Mouse (Mus musculus) forebrain, embryonic 10.5 days (tissue): Measurements from ENCODE around the gene Nlk. TPM values are rescaled to one million over a fixed set of nuclear protein-coding genes. Genes with fewer than 3 reads are reported as not detected.
"Not testable (repeated sequence)": the region's sequence is repeated elsewhere in the genome, so short reads cannot be mapped to it uniquely, and the experiment has no call there.

Source experiments
- DNase-seq: peaks from one replicate; pipeline ENCODE4 v3.0.0-alpha.2; 2017; ENCODE audit warnings: low spot score; ENCODE audit errors: extremely low spot score
- H3K27ac ChIP-seq: fragments of 300-500 bp; sonication (generic); 2 replicates; pipeline ENCODE4 v1.5.1; 2016; ENCODE audit warnings: mild to moderate bottlenecking
- H3K27me3 ChIP-seq: fragments of 300-500 bp; sonication (generic); 2 replicates; pipeline ENCODE4 v1.6.1; 2016; ENCODE audit warnings: mild to moderate bottlenecking; ENCODE audit not compliant: poor library complexity, severe bottlenecking
- H3K36me3 ChIP-seq: fragments of 300-500 bp; sonication (generic); replicated peaks from 2 replicates; pipeline ENCODE4 v1.6.1; 2016; ENCODE audit warnings: mild to moderate bottlenecking, moderate library complexity
- H3K4me1 ChIP-seq: fragments of 300-500 bp; sonication (generic); 2 replicates; pipeline ENCODE4 v1.6.1; 2016
- H3K4me3 ChIP-seq: fragments of 300-500 bp; sonication (generic); 2 replicates; pipeline ENCODE4 v1.5.1; 2016; ENCODE audit warnings: mild to moderate bottlenecking, moderate library complexity
- H3K9me3 ChIP-seq: fragments of 300-500 bp; sonication (generic); 2 replicates; pipeline ENCODE4 v1.6.1; 2016; ENCODE audit warnings: mild to moderate bottlenecking, moderate library complexity
- WGBS: fragments of 180-500 bp; shearing (Covaris S2); methylation state at CpG from one replicate; pipeline ENCODE4 v1.1.7; 2016; 5-methylcytosine and 5-hydroxymethylcytosine counted together
- polyA plus RNA-seq: library from polyadenylated mRNA; unstranded; fragments of >200 nt; fragmentation: Nextera tagmentation; extraction: Ambion mirVana; gene quantifications from 2 replicates; pipeline ENCODE4 v1.2.1, GENCODE M21; 2016

The Nlk gene
- polyA plus RNA-seq, 1 experiment from 2014 or later, result 14.1 TPM

DNA sequence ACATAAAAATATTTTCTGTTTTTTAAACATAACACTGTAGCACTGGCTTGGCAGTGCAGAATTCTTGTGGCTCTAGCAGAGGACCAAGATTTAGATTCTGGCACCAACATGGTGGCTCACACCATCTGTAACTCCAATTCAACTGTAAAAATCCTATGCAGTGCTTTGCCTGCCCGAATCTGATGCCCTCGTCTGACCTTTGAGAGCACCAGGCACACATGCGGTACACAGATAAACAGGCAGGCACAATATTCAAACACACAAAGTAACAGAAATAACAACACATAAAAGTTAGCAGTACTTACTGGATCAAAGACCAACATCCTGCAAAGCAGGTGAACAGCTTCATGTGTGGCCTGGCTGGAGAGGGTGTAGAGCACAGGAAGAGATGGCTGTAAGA is 122.6 kb downstream of the Nlk start:
- no peak for DNase-seq
- Histone ChIP-seq H3K4me1 (no peaks in the 10 kb centered on the region), H3K9me3 (no peaks in the 10 kb centered on the region), H3K4me3 (no peak overlapping the region), H3K36me3 (peaks cover 95% of the 10 kb centered on the region), H3K27ac (no peak overlapping the region), H3K27me3 (no peaks in the 10 kb centered on the region)
- WGBS, result 91% methylated on average over 3 of the region's 3 CpGs

DNA sequence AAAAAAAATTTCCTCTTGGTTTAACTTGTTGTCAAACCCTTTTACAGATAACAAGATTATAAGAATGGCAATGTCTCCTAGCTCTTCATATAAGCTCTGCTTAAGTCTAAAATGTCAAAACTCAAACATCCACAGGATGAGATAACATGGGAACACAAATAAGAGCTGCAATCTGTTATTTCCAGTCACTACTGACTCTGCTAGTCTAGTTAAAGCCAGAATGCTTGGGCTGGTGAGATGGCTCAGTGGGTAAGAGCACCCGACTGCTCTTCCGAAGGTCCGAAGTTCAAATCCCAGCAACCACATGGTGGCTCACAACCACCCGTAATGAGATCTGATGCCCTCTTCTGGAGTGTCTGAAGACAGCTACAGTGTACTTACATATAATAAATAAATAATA is 123.1 kb downstream of the Nlk start:
- H3K27me3 ChIP-seq, H3K27ac ChIP-seq, H3K4me3 ChIP-seq, H3K9me3 ChIP-seq, DNase-seq, H3K4me1 ChIP-seq: not testable (repeated sequence)
- WGBS, result 93% methylated on average over 4 of the region's 4 CpGs
- H3K36me3 ChIP-seq, result peaks cover 95% of the 10 kb centered on the region

DNA sequence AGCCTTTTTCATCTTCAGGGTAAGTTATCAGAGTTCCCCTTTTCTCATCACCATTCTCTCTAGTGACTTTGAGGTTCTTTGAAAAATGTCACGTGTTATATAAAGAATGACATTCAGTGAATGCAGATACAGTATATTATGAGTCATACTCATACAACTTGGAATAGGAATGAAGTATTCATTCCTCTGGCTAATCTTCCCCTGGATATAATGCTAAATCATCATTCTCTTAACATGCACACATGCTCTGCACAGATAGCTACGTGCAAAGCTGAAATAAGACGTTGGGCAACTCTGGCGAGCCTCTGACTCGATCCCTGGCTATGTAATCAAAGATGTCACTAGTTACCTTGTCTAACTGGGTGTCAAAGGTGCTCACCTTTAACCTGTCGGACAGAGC is 125.3 kb downstream of the Nlk start:
- Histone ChIP-seq H3K27me3 (no peaks in the 10 kb centered on the region), H3K4me3 (no peak overlapping the region), H3K4me1 (no peaks in the 10 kb centered on the region), H3K9me3 (no peaks in the 10 kb centered on the region), H3K27ac (no peak overlapping the region), H3K36me3 (peaks cover 81% of the 10 kb centered on the region)
- no peak for DNase-seq
- 91% methylated on average over 6 of the region's 6 CpGs for WGBS

DNA sequence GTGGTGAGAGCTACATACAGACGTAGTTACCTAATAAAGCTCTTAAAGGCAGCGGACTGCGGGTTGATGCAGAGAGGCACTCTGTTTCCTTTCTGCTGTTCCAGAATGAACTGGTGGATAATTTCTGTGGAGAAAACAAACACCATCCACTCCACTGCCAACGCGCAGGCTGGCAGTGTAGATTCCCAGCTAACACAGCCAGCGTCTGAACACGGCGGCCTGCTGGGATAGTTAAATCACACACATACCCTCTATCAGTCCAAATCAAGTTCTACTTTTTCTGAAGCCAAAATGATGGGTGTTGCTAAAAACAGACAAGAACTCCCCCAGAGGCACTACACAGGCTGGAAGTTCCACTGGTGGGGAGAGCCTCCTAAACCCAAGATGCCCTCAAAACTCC is 125.7 kb downstream of the Nlk start:
- H3K27ac ChIP-seq, result no peak overlapping the region
- WGBS, result 95% methylated on average over 8 of the region's 8 CpGs
- H3K4me3 ChIP-seq, result no peak overlapping the region
- no peak for DNase-seq
- no peaks in the 10 kb centered on the region for H3K27me3 ChIP-seq
- H3K36me3 ChIP-seq, result peaks cover 81% of the 10 kb centered on the region
- no peaks in the 10 kb centered on the region for H3K9me3 ChIP-seq
- no peaks in the 10 kb centered on the region for H3K4me1 ChIP-seq

DNA sequence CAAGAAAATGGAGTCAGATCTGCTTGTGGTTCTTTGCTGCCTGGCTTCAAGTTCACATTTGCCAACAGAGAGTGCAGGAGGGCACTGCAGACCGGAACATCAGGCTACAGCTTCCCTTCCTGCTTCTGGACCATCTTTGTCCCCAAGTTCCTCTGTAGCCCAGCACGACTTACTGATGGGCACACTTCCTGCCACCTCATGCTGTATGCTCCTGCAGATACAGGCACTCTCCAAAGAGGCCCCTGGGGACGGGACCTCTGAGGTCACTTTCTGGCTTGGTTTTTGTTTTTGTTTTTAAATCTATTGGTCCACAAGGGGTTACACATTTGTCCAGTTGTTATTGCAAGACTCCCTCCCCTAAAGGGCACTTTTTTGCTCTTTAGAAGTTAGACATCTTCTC is 127.4 kb downstream of the Nlk start:
- peaks cover 77% of the 10 kb centered on the region for H3K36me3 ChIP-seq
- H3K27me3 ChIP-seq, result no peaks in the 10 kb centered on the region
- no peak for DNase-seq
- no peak overlapping the region for H3K4me3 ChIP-seq
- H3K4me1 ChIP-seq, result no peaks in the 10 kb centered on the region
- H3K27ac ChIP-seq, result no peak overlapping the region
- 70% methylated on average over 3 of the region's 3 CpGs for WGBS
- no peaks in the 10 kb centered on the region for H3K9me3 ChIP-seq

DNA sequence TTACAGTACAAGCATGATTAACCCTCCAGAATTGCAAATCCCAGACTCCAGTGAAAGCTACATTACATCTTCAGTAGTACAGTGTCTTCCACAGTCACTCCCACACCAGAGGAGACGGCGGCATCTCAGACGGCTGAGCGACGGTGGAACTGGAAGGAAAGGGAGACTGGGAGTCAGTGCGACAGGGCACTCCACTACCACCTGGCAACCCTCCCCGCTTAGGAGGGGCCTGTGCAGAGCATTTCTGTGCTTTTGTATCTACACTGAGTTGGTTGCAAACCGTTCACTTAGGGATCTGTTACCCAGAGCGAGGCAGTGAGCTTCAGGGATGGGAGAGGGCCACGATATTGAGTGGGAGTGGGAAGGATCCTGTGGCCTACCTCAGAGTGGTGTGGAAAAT is 128.3 kb downstream of the Nlk start:
- H3K27ac ChIP-seq, result 0 out of 2 replicates have a peak overlapping the region, but pooled peaks have one; percentile 35
- no peak overlapping the region for H3K4me3 ChIP-seq
- H3K9me3 ChIP-seq, result no peaks in the 10 kb centered on the region
- 91% methylated on average over 10 of the region's 10 CpGs for WGBS
- H3K27me3 ChIP-seq, result no peaks in the 10 kb centered on the region
- no peak for DNase-seq
- H3K36me3 ChIP-seq, result peaks cover 70% of the 10 kb centered on the region
- no peaks in the 10 kb centered on the region for H3K4me1 ChIP-seq

DNA sequence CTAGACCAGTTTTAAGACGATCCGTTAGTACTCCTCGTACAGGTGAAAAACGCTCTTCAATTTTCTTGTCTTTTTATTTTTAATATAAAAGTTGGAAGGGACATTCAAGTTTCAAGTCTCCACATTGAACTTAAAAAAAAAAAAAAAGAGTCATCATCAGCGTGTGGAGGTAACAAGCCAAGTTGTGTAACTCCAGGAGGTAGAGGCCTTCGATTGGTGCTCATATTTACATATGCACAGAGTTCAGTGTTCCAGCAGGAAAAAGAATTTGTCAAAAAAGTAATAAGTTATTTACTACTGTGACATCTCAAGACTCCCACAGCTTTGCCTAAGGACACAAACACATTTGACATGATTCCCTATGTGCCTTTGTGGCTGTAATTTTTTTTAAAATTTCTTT is 129.6 kb downstream of the Nlk start:
- peaks cover 59% of the 10 kb centered on the region for H3K36me3 ChIP-seq

DNA sequence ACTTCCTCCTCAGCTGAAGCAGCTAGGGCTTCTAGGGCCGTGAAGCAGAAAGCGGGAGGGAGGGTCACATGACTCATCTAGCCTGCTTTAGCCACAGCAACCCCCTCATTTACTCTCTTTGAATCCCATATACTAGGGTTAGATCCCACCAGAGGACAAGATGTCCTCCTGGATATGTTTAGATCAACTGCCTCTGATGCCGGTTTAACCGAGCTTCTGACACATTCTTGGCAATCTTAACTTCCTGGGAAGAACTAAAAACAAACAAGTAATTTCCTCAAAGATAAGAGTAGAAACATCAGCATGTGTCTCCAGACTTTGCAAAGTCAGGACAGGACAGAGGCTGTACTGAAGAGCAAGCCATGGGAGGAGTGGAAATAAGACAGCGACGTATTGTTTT is 130.4 kb downstream of the Nlk start:
- H3K27ac ChIP-seq, result no peak overlapping the region
- WGBS, result 84% methylated on average over 6 of the region's 6 CpGs
- H3K27me3 ChIP-seq, result no peaks in the 10 kb centered on the region
- no peaks in the 10 kb centered on the region for H3K9me3 ChIP-seq
- H3K4me1 ChIP-seq, result no peaks in the 10 kb centered on the region
- H3K4me3 ChIP-seq, result no peak overlapping the region
- no peak for DNase-seq
- H3K36me3 ChIP-seq, result peaks cover 51% of the 10 kb centered on the region

More for the DNA sequence above, 129.6 kb downstream of the Nlk start:
- Histone ChIP-seq H3K27me3 (no peaks in the 10 kb centered on the region), H3K4me3 (no peak overlapping the region), H3K27ac (no peak overlapping the region), H3K4me1 (no peaks in the 10 kb centered on the region), H3K9me3 (no peaks in the 10 kb centered on the region)
- no peak for DNase-seq
- 98% methylated on average over 6 of the region's 6 CpGs for WGBS

DNA sequence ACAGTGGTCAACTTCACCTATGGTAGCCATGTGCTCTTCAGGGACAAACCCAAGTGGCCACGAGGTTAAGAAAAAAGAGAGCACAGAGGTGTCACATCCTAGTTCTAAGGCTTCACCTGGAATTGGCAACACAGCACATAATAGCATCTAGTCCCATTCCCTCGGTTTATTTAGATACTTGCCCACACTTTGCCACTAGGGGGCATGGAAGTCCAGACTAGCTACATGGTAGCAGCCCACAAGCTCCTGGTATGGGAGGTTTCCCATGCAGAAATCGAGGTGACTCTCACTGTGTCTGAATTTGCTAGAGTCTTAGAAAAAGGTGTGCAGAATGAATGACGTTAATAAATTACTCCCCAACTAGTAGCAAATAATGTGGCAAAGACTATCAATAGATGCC is 136.7 kb downstream of the Nlk start:
- Histone ChIP-seq H3K27me3 (no peaks in the 10 kb centered on the region), H3K9me3 (no peaks in the 10 kb centered on the region), H3K4me1 (peaks cover 15% of the 10 kb centered on the region), H3K27ac (no peak overlapping the region), H3K4me3 (no peak overlapping the region), H3K36me3 (peaks cover 2% of the 10 kb centered on the region)
- DNase-seq, result peak; percentile 38
- WGBS, result 31% methylated on average over 4 of the region's 4 CpGs

DNA sequence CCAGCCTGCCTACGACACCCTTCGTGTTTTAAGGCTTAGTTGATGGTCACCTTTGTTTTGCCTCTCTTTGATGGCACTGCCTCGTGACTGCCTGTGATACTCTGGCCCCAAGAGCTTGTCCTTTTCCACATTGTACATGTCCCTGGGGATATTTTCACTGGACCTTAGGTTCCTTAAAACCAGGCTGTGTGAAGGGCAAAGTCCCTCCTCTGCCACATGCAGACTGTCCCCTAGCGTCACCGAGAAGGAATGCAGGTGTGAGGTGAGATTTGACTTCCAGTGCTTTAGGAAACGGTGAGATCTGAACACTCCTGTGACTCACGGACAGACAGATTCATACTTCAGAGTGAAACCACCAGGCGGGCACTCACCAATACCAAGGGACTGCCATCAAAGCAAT is 139.9 kb downstream of the Nlk start:
- H3K9me3 ChIP-seq, result peaks cover 5% of the 10 kb centered on the region; the same call in 1 of the 2 replicates
- WGBS, result 59% methylated on average over 8 of the region's 8 CpGs
- H3K27ac ChIP-seq, result peak overlapping the region; percentile 54
- DNase-seq, result no peak
- no peaks in the 10 kb centered on the region for H3K27me3 ChIP-seq
- H3K4me3 ChIP-seq, result no peak overlapping the region
- H3K36me3 ChIP-seq, result no peaks in the 10 kb centered on the region
- H3K4me1 ChIP-seq, result peaks cover 15% of the 10 kb centered on the region

DNA sequence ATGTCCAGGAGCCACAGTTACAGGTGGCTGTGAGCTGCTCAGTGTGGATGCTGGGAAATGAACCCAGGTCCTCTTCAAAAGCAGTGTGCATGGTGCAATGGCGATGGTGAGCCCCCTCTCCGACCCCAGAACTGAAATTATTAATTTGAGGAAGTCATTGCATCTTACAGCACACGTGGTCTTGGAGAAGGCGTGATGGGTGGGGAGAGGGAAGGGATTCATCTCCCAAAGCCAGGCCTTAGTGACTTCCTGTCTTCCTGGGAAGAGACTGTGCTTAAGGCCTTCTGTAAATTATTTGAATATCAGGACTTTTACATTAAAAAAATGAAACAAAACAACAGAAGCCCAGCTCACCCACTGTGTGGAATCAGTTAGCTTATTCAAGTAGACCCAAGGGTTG is 141.1 kb downstream of the Nlk start:
- H3K27me3 ChIP-seq, result no peaks in the 10 kb centered on the region

DNA sequence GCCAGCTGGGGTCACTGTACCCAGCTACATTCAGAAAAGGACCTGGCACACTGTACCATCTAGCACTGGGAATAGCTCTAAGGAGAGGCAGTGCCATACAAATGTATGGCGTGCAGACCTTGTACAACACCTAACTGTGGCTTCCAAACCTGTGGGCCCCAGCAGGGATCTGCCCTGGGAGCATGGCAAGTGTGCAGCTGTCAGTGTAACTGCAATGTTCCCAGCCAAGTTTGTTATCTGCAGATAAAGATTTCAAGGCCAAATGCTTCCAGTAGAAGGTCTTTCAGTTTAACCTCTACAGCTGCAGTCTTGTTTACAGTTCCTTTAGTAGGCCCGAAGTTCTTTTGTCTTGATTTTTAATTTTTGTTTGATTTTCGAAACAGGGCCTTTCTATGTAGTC is 141.6 kb downstream of the Nlk start:
- WGBS, result 86% methylated on average over 3 of the region's 3 CpGs
- H3K4me3 ChIP-seq, result no peak overlapping the region
- no peak overlapping the region for H3K27ac ChIP-seq
- H3K27me3 ChIP-seq, result no peaks in the 10 kb centered on the region
- DNase-seq, result no peak
- peaks cover 22% of the 10 kb centered on the region for H3K4me1 ChIP-seq
- no peaks in the 10 kb centered on the region for H3K36me3 ChIP-seq
- H3K9me3 ChIP-seq, result peaks cover 5% of the 10 kb centered on the region; the same call in 1 of the 2 replicates

More for the DNA sequence above, 141.1 kb downstream of the Nlk start:
- 80% methylated on average over 4 of the region's 4 CpGs for WGBS
- Histone ChIP-seq H3K4me1 (peaks cover 18% of the 10 kb centered on the region), H3K9me3 (peaks cover 5% of the 10 kb centered on the region; the same call in 1 of the 2 replicates), H3K27ac (no peak overlapping the region), H3K36me3 (no peaks in the 10 kb centered on the region), H3K4me3 (no peak overlapping the region)
- DNase-seq, result no peak

DNA sequence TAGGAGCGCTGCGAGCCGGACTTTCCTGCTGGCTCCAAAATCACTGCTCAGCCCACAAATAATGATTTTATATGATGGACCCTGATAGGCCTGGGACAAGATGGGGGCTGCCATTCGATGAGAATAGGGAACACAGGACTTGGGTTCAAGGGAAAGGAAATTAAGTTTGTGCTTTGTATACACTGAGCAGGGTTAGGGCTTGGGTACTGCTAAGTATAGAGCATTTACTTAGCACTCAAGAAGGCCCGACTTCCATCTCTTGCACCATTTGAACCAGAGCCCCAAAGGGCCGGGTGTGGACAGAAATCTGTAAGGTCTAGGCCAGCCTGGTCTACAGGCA is 146.1 kb downstream of the Nlk start:
- H3K4me3 ChIP-seq, result peak overlapping the region; percentile 76
- H3K4me1 ChIP-seq, result peaks cover 33% of the 10 kb centered on the region
- no peaks in the 10 kb centered on the region for H3K27me3 ChIP-seq
- peak overlapping the region; percentile 92 for H3K27ac ChIP-seq
- peaks cover 10% of the 10 kb centered on the region for H3K36me3 ChIP-seq
- peaks cover 5% of the 10 kb centered on the region; the same call in 1 of the 2 replicates for H3K9me3 ChIP-seq
- WGBS, result 33% methylated on average over 6 of the region's 6 CpGs
- no peak for DNase-seq
